Mouse (Mus musculus): ENCODE data around the gene Pou4f1.
"Not testable (repeated sequence)": the region's sequence is repeated elsewhere in the genome, so short reads cannot be mapped to it uniquely, and the experiment has no call there.

Gene Pou4f1

GRCm38 (mm10) chr14:104467966-104468622 lies at the start of gene Pou4f1:
Gene Pou4f1 (minus strand): TSS chr14:104467999.
- DNase-seq (ENCODE audit: low spot score in 2 of 2) = no peak

DNA sequence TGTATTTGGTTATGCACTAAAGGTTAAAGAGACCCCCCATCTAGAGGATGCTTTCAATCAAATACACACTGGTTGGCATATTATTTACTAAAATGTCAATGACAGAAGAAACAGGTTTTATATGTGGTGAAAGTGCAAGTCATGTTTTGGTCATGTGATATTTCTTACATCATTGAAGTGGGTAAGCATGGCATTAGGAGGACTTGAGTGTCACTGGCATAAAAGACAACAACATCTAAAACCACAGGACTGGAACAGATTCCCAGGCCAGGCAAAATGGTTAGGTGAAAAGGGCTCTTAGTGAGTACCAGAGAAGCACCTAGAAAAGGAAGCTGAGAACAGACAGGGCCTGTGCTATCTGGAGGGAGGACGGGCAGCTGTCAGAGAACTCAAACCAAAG lies 43.9 kb upstream of the Pou4f1 start:
- DNase-seq (ENCODE audit: low spot score in 2 of 2) = no peak

DNA sequence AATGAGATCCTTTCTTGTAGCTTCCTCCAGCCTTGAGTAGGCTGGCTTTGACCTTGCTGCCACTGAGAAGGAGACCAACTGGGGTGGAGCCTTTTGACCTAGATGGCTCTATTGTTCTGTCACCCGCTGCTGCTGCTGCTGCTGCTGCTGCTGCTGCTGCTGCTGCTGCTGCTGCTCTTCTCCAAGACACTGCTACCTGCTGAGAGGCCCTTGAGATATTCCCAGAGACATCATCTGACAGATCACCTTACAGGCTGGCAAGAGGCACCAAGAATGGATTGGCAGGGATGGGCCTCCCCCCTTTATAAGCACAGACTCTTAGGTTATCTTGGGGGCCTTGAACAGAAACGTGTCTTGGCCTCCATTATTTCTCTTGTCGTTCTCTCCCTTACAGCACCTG lies 35.0 kb upstream of the Pou4f1 start:
- DNase-seq (ENCODE audit: low spot score in 2 of 2) = not testable (repeated sequence)

- no peak for DNase-seq (ENCODE audit: low spot score in 2 of 2)
These were observed 12.0 kb upstream of the Pou4f1 start for GRCm38 (mm10) chr14:104479751-104480150.

- no peak for DNase-seq (ENCODE audit: low spot score in 2 of 2)
These were observed 10.8 kb upstream of the Pou4f1 start for GRCm38 (mm10) chr14:104478593-104478992.

DNA sequence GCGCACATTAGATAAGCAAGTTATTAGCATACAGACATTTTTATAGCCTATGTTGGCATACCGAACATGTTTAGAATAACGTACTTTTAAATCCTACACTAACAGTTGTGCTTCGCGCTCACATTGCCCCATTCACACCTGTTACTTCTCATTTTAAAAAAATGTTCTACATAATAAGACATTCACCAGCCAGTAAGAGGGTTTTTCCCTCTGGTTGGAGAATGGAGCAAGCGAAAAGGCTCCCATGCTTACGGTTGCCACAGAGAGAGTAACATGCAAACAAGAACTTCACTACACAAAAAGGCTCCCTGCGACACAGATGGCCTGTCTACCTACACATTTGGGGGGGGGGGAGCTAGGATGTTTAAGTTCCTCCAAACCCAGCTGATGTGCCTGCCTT lies 9.8 kb upstream of the Pou4f1 start:
- no peak for DNase-seq (ENCODE audit: low spot score in 2 of 2)

GRCm38 (mm10) chr14:104475438-104475837 lies 7.6 kb upstream of the Pou4f1 start:
- DNase-seq (ENCODE audit: low spot score in 2 of 2) = no peak

- DNase-seq (ENCODE audit: low spot score in 2 of 2) = no peak
These were observed 798 bp upstream of the Pou4f1 start for GRCm38 (mm10) chr14:104468623-104468970.

DNA sequence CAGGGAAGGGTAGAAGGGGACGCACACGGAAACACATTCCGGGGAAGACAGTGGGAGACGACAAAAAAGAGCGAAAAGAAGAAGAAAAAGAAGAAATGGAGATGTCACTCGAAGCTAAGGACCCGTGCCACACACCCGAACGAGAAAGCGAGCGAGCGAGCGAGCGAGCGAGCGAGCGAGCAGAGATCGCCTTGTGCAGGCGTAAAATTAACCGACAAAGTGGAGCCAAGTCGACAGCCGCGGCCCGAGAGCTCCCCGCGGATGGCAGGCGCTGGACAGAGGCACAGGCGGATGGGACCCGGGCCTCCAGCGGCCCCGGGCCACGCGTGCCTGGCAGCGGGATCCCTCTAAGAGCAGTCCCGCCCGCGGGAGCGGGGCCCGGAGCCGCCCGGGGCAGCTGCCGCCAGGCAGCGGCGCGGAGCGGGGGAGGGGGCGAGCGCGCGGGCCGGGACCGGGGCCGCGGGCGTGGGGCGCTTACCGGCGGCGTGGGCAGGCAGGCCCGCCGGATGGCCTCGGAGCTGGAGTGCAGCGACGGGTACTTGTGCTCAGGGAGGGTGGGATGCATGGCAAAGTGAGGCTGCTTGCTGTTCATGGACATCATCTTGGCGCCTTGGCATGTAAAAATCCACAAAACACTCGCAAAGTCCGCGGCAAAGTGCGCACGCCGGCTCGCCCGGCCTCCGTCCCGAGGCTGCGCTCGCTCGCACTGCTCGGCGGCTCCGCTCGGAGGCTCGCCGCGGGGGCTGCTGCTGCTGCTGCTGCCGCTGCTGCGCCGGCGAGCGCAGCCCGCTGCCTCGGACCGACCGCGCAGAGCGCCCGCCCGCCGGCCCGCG lies 450 bp downstream of the Pou4f1 start:
- no peak for DNase-seq (ENCODE audit: low spot score in 2 of 2)

DNA sequence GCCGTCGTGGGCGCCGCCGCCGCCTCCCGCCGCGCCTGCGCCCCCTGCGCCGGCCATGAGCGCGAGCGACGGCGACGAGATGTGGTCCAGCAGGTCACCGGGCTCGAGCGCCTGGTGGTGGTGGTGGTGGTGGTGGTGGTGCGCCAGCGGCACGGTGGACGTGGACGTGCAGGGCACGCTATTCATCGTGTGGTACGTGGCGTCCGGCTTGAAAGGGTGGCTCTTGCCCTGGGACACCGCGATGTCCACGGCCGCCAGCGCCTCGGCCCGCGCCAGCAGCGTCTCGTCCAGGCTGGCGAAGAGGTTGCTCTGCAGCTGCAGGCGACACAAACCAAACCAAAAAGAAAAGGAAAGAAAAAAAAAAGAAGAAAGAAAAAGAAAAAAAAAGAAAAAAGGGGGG lies 1.2 kb downstream of the Pou4f1 start:
- DNase-seq (ENCODE audit: low spot score in 2 of 2) = no peak

GRCm38 (mm10) chr14:104465483-104466235 lies 2.1 kb downstream of the Pou4f1 start:
- no peak for DNase-seq (ENCODE audit: low spot score in 2 of 2)

DNA sequence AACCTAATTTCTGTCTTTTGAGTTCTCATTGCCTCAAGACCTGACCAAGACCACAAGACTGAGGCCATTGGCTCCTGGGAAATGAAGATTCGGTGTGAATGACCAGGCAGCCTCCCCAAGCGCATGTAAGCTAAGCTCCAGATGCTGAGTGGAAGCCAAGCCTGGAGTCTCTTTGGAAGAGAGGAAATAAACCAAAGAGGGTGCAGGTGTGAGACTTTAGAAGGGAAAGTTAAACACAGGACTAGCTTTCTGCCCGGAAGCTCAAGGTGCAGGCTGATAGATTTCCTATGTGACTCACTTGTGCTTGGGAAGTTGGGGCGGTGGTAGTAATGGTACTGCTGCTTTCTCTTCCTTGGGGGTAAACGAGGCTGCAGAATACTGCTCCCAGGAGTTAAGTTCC lies 3.0 kb downstream of the Pou4f1 start:
- no peak for DNase-seq (ENCODE audit: low spot score in 2 of 2)

DNA sequence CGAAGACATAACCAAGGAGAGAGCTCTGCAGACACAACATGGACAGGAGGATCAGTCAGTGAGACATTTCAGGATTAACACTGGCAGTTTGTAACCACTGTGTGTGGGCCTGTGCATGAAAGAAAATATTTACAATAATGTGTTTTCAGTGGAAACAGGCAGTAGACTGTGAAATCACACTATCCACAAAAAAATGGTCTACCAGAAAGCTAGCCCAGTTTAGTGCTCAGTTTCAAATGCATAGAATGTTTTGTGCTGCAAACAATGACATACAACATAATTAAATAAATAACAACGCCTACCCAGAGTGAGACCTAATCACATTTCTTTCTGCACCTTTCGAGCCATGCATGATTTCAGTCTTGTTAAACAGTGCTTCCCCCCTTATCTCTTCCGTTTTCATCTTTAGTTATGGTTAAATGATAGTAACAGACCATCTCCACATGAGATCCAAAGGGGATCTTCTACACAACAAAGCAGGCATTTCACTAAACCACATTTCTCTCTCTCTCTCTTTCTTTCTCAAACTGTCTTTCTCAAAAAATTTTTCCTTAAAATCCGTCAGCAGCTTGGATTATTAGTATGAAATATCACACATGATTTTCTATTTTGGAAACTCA lies 4.1 kb downstream of the Pou4f1 start:
- no peak for DNase-seq (ENCODE audit: low spot score in 2 of 2)

DNA sequence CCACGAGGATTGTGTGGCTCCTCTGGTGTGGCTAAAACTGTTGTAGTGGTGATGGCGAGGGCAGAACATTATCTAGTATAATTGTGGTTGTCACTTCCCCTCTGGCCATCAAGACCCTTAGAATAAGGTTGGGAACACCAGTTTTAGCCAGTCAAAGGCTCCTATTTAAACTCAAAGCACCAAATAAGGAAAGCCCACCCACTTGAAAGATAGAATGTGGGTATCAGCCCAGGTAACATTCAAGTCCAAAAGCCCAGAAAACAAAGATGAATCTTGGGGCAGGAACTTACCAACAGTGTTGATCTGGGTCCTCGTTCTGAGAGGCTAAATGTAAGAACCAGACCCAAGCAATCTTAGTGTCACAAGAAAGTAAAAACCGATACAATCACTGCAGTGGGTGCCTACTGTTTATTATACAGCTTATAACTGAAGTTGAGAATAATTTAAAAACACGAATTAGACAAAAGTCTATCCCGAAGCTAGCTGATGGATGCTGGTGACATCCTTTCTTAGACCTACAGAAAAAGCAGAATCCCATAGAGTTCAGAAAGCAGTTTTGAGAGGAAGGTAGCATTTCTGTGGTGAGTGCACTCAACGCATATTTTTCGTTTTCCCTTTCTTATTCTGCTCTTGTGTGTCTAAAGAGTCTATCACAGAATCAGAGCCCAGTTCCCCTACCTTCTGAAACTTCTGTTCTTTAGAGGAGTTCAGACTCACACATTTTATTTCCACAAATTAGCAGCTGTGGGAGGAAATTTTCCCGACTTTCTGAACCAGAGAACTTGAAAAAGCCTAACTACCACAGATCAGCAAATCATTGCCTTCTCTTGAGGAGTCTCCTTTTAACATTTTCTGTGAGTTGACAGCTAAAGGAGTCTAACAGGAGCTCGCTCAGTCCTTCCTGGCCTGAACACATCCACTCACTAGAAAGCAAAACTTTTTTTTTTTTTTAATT lies 6.2 kb downstream of the Pou4f1 start:
- no peak for DNase-seq (ENCODE audit: low spot score in 2 of 2)

- DNase-seq (ENCODE audit: low spot score in 2 of 2) = no peak
These were observed 7.2 kb downstream of the Pou4f1 start for GRCm38 (mm10) chr14:104460325-104461285.

DNA sequence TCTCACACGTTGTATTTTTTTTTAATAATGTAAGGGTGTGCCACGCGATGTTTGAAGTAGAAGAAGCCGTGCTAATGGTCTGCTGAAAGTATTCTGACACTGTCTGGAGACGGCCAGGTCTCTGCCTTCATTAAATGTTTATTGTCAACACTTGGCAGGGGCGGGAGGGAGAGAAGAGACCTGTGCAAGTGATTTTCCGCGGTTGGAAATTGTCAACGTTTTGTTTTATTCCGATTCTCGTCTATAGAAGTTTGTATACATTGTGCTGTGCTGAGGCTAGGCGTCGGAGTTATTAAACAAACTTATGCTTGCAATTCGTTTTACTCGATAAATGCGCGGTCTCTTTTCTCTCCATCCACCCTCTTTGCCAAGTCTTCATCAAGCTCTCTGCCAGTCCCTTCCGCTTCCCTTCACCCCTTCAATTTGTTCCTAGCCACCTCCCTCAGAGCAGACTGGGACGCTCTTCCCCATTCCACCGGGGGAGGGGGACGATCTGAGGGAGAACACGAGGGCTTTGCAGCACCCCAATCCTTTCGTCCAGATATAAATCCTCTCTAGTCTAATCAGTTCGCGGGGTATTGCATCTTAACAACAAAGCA lies 8.2 kb downstream of the Pou4f1 start:
- DNase-seq (ENCODE audit: low spot score in 2 of 2) = no peak

- no peak for DNase-seq (ENCODE audit: low spot score in 2 of 2)
These were observed 8.9 kb downstream of the Pou4f1 start for GRCm38 (mm10) chr14:104458728-104459512.

DNA sequence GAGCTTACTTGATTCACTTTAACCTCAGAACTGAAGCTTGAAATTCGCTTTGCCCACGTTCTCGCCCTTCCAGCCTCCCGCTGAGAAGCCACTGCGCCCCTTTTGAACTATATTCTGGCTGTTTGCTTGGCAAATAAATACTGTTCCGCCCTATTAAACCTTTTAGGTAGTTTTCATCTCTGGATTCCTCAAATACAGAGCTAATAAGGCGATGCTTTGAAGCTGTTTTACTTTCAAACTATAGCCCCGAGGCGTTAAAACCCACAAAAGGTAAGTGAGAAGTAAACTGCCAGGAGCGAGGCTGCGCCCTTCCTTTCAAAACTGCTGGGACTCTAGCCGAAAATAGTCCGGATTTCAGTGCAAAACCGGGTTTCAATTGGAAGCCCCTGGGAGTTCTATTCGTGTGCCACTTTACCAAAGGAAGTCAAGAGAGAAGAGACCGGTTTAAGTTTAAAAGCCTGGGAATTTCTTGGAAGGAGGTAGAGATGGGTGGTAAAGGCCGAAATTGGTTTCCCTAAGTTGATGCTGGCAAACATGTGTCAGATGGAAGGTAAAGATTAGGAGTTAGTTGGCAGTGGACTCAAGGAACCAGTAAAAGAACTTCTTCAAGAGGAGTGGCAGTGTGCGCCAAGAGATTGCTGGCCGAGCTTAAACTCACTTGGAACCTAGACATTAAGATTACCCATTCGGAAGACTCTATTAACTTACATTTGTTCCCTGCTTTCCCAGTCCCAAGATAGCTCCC lies 9.7 kb downstream of the Pou4f1 start:
- no peak for DNase-seq (ENCODE audit: low spot score in 2 of 2)
